Mouse (Mus musculus) ES-Bruce4 (cell line): ENCODE measurements around the gene Tpcn2. TPM values are rescaled to one million over a fixed set of nuclear protein-coding genes. Genes with fewer than 3 reads are reported as not detected.

Source experiments
- H3K27ac ChIP-seq: 2 replicates; pipeline ENCODE4 v1.5.1; 2012; ENCODE audit warnings: low read length, inconsistent platforms; ENCODE audit not compliant: insufficient read depth
- H3K27me3 ChIP-seq: 2 replicates; pipeline ENCODE4 v1.6.1; 2012; ENCODE audit warnings: mild to moderate bottlenecking, low read length, inconsistent platforms; ENCODE audit not compliant: control insufficient read depth, poor library complexity, insufficient read depth, severe bottlenecking
- H3K36me3 ChIP-seq: 2 replicates; pipeline ENCODE4 v1.6.1; 2012; ENCODE audit warnings: inconsistent platforms, mild to moderate bottlenecking, low read length, moderate library complexity; ENCODE audit not compliant: control insufficient read depth, poor library complexity, insufficient read depth, severe bottlenecking
- H3K4me1 ChIP-seq: one replicate; pipeline ENCODE4 v1.8.1; 2011; ENCODE audit warnings: low read length; ENCODE audit not compliant: control insufficient read depth, insufficient read depth
- H3K4me3 ChIP-seq: 2 replicates; pipeline ENCODE4 v1.5.1; 2011; ENCODE audit warnings: low read depth, mild to moderate bottlenecking, low read length
- H3K9ac ChIP-seq: 2 replicates; pipeline ENCODE4 v1.6.1; 2012; ENCODE audit warnings: low read depth, mild to moderate bottlenecking, inconsistent platforms; ENCODE audit not compliant: poor library complexity, severe bottlenecking
- H3K9me3 ChIP-seq: replicated peaks from 2 replicates; pipeline ENCODE4 v1.6.1; 2012; ENCODE audit warnings: mild to moderate bottlenecking, low read length, inconsistent platforms; ENCODE audit not compliant: control insufficient read depth, poor library complexity, insufficient read depth, severe bottlenecking
- CTCF ChIP-seq: IDR thresholded peaks from one replicate; pipeline ENCODE4 v1.8.1; 2011; ENCODE audit warnings: low read depth, low read length
- EP300 ChIP-seq: IDR thresholded peaks from 2 replicates; pipeline ENCODE4 v1.6.1; 2011; ENCODE audit warnings: low read depth, low read length; ENCODE audit not compliant: insufficient read depth
- POLR2A ChIP-seq: IDR thresholded peaks from one replicate; pipeline ENCODE4 v1.8.1; 2011; ENCODE audit warnings: low read length; ENCODE audit not compliant: insufficient read depth
- polyA plus RNA-seq: library from polyadenylated mRNA; stranded (reverse); fragments of >200 nt; gene quantifications from 2 replicates; pipeline ENCODE4 v1.2.4, GENCODE M21; 2011; ENCODE audit warnings: low read depth; ENCODE audit not compliant: missing spikeins, insufficient read depth, insufficient read length

Tpcn2 gene
- polyA plus RNA-seq, 1 experiment: 11.0 TPM

GRCm38 (mm10) chr7:145301341-145302005, 17.7 kb upstream of the Tpcn2 start:
- H3K4me1 ChIP-seq: peaks cover 2% of the 10 kb centered on the region
- no peaks in the 10 kb centered on the region for H3K27me3 ChIP-seq
- H3K36me3 ChIP-seq: no peaks in the 10 kb centered on the region
- no peak overlapping the region for H3K4me3 ChIP-seq
- H3K27ac ChIP-seq: no peak overlapping the region
- H3K9me3 ChIP-seq: no peaks in the 10 kb centered on the region
- TF ChIP-seq POLR2A (no peak), EP300 (no peak), CTCF (no peak)
- no peak overlapping the region for H3K9ac ChIP-seq

GRCm38 (mm10) chr7:145301008-145301340, 17.2 kb upstream of the Tpcn2 start:
- Histone ChIP-seq H3K9ac (no peak overlapping the region), H3K36me3 (no peaks in the 10 kb centered on the region), H3K27me3 (no peaks in the 10 kb centered on the region), H3K4me1 (peaks cover 2% of the 10 kb centered on the region), H3K27ac (no peak overlapping the region), H3K9me3 (no peaks in the 10 kb centered on the region), H3K4me3 (no peak overlapping the region)
- TF ChIP-seq CTCF: no peak
- no peak for TF ChIP-seq POLR2A
- no peak for TF ChIP-seq EP300

GRCm38 (mm10) chr7:145300321-145301007, 16.7 kb upstream of the Tpcn2 start, which contains the start of gene Mrgprf:
TSS of gene Mrgprf (plus strand) at chr7:145300828.
- H3K36me3 ChIP-seq: no peaks in the 10 kb centered on the region

GRCm38 (mm10) chr7:145299562-145300320, 15.9 kb upstream of the Tpcn2 start:
- Histone ChIP-seq H3K36me3 (no peaks in the 10 kb centered on the region), H3K4me1 (peaks cover 2% of the 10 kb centered on the region), H3K27ac (no peak overlapping the region), H3K9me3 (no peaks in the 10 kb centered on the region), H3K9ac (no peak overlapping the region), H3K27me3 (no peaks in the 10 kb centered on the region), H3K4me3 (no peak overlapping the region)
- TF ChIP-seq POLR2A: no peak

More at GRCm38 (mm10) chr7:145300321-145301007, 16.7 kb upstream of the Tpcn2 start, which contains the start of gene Mrgprf:
- no peak within 1 kb of the TSS for H3K27ac ChIP-seq
- H3K4me3 ChIP-seq: no peak within 1 kb of the TSS
- H3K9ac ChIP-seq: no peak within 1 kb of the TSS
- H3K9me3 ChIP-seq: no peaks in the 10 kb centered on the region
- H3K27me3 ChIP-seq: no peaks in the 10 kb centered on the region
- H3K4me1 ChIP-seq: peaks cover 2% of the 10 kb centered on the region
- TF ChIP-seq CTCF: peak; percentile 6
- TF ChIP-seq POLR2A: no peak

- Histone ChIP-seq H3K4me1 (peaks cover 2% of the 10 kb centered on the region), H3K27me3 (no peaks in the 10 kb centered on the region), H3K27ac (no peak overlapping the region), H3K9me3 (no peaks in the 10 kb centered on the region), H3K4me3 (no peak overlapping the region), H3K36me3 (no peaks in the 10 kb centered on the region), H3K9ac (no peak overlapping the region)
- TF ChIP-seq EP300: no peak
- TF ChIP-seq CTCF: no peak
- no peak for TF ChIP-seq POLR2A
Observed at GRCm38 (mm10) chr7:145298666-145299490, 15.1 kb upstream of the Tpcn2 start.
